Mouse (Mus musculus): ENCODE results near the gene Pnmal2. TPM values are rescaled to one million over a fixed set of nuclear protein-coding genes. Genes with fewer than 3 reads are reported as not detected.
A peak's percentile ranks its signal among the peaks of the same experiment; 100 is the strongest.

The Pnmal2 gene
- total RNA-seq, 2 experiments from 2014 or later: 229 to 232 TPM

DNA sequence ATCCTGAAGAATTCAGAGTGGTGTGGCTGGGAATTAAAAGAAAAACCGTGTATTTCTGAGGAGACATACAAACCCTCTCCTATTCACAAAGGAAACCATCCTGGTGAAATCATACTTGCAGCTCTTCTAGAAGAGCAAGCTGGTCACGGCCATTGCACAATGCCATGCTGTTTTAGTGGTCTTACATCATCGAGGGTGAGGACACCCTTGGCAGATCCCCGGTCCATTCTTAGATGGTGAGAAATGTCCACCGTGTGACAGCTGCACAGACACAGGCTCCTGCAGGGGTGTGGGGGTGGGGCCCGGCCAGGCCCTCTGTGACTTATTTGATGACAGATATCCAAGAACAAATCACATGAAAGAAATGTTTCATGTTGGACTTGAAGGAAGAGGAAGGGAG lies 29.5 kb downstream of the Pnmal2 start:
- DNase-seq (ENCODE audit: low spot score in 2 of 2): no peak

GRCm38 (mm10) chr7:16976298-16976697 lies 31.8 kb downstream of the Pnmal2 start:
- DNase-seq (ENCODE audit: low spot score in 2 of 2): no peak

- no peak for DNase-seq (ENCODE audit: low spot score in 2 of 2)
These were observed 33.7 kb downstream of the Pnmal2 start for GRCm38 (mm10) chr7:16978173-16978572.

DNA sequence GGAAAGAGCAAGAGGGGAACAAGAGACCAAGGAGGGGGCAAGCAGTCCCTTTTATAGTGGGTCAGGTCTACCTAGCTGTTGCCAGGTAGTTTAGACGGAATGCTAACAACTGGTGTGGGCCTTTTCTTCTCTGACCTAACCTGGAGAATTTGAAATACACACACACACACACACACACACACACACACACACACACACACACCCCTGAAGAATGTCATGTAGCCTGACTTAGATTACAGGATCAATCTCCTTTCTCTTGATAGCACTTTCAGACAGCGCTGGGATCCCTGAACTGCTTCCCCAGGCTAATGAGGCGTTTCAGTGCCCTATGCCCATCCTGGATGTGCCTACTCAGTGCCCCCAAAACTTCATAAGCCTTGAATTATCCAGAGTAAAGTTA lies 34.1 kb downstream of the Pnmal2 start:
- DNase-seq (ENCODE audit: low spot score in 2 of 2): no peak

- DNase-seq (ENCODE audit: low spot score in 2 of 2): no peak
These were observed 35.9 kb downstream of the Pnmal2 start for GRCm38 (mm10) chr7:16980348-16980747.

DNA sequence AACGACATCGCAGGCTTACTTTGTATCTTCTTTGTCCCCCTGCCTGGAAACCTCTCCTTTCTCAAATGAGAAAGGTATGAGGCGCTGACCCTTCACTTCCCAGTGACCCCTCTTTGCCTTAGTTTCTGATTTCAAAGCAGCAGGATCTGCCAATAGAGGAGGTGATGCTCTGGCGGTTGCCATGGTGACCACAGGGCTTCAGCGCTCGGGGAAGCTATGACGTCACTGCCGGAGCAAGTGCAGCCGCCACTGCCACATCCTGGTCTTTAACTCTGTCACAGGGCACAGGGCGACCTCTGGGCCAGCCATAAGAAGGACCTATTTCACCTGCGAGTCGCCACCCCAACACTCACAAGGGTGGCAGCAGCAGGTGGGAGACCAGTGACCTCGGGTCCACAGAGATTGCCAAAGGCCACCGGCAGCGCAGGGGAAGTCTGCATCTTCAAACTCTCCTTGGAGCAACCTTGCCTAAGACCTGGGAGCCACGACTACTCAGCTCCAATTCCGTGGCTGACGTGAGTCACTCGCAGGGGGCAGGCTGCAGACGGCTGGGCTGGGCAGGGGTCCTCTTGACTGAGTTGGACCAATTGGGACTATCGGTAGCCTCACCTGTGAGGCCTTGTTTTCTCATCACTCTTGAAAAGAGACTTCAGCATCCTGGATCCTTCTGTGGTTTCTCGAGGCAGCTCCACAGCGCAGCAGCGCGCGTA lies 38.5 kb downstream of the Pnmal2 start, which contains the start of gene Gm42372:
Gm42372 (plus strand) TSS at position 228 of the 710 bp plus-strand sequence.
- peak; percentile 78 to 83 for DNase-seq (ENCODE audit: low spot score in 2 of 2)

- DNase-seq (ENCODE audit: low spot score in 2 of 2): no peak
These were observed 43.2 kb downstream of the Pnmal2 start for GRCm38 (mm10) chr7:16987541-16988149.

DNA sequence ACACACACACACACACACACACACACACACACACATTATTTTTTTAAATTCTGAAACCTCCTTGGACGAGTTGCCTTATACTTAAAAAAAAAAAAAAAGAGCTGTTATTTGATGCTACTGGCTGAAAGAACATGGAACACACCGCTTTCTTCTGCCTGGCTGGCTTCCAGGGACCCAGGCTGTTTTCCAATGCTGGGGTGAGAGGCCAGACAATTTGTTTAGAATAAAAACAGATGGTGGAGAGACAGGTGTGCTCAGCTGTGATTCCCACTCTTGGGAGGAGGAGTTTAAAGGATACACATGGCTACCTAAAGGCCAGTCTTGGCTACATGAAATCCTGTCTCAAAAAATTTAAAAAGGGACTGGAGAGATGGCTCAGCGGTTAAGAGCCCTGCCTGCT lies 43.9 kb downstream of the Pnmal2 start:
- DNase-seq (ENCODE audit: low spot score in 2 of 2): peak in 1 of 2 experiments; percentile 25

DNA sequence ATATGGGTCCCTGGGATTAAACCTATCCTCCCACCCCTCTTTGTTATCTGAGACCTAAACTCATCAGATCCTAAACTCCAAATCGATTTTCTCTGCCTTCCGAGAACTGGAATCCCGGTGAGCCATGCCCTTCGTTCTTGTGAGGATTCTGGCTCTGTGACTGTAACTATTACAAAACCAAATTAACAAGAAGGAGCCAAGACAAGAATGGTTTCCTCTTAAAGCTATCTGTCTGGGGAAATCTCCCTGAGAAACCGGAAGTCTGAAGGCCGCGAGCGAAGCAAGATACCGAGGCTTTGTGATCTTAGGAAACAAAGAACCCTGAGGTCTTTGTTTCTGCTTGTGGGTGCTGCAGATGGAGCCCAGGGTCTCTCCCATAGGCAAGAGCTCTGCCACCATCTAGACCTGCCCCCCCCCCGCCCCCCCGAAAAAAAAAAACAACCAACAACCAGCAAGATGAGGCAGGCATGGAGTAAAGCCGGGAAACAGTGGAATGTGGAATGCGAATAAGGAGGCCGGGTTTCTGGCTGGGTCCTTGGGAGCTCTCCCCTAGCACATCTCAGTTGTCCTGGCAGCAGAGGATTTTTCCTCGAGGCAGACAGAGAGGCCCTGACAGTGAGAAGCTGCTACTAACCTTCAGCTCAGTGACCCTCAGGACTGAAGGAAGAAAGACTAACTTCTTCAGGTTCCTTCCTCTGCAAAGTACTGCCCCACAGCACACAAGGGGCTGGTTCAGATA lies 45.7 kb downstream of the Pnmal2 start:
- DNase-seq (ENCODE audit: low spot score in 2 of 2): peak in 1 of 2 experiments; percentile 15

DNA sequence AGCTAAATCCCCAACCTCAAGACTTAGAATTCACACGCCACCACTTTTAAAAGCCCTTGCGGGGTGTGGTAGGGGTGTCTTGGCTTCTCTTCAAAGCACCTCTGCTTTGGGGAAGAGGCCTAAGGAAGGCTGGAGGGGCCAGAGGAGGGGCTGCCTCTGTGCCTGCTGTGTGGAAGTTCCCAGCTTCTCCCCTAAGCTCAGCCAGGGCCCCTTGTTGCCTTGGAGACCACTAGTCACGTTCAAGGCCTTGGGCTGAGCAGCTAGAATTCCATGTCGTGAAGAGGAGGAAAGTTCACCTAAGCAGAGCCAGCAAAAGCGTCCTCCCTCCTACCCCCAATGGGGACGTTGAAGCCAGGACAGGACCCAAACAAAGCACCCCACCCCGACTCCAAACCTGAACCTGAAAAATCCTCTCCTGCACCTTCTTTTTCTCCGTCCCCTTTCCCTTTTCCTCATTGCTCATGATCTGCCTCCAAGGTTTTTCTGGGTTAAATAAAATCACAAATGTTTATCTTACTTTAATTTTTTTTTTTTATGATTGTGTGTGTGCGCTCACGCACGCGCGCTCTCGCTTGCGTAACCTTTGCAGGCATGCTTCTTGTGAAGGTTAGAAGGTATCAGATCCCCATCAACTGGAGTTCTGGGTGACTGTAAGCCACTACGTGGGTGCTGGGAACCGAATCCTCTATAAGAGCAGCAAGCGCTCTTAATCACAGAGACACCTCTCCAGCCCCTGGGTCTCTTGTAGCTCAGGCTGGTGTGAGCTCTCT lies 47.4 kb downstream of the Pnmal2 start:
- DNase-seq (ENCODE audit: low spot score in 2 of 2): peak in 1 of 2 experiments; percentile 13

GRCm38 (mm10) chr7:16992451-16992807 lies 47.9 kb downstream of the Pnmal2 start, which contains the start of gene Ccdc8:
Gene Ccdc8, plus strand, starts transcription at chr7:16992708.
- no peak for DNase-seq (ENCODE audit: low spot score in 2 of 2)

GRCm38 (mm10) chr7:16993651-16994399 lies 49.3 kb downstream of the Pnmal2 start:
- DNase-seq (ENCODE audit: low spot score in 2 of 2): peak in 1 of 2 experiments; percentile 67

DNA sequence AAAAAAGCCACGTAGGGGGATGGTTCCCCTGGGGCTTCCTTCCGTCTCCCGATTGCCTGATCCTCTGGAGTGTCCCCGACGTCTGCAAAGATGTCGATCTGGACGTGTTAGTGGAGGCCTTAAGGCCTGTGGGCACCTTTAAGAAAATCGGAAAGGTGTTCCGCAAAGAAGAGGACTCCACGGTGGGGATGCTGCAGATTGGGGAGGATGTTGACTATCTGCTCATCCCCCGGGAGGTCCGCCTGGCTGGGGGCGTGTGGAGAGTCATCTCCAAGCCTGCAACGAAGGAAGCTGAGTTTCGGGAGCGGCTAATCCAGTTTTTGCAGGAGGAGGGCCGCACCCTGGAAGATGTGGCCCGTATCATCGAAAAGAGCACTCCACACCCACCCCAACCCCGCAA lies 49.9 kb downstream of the Pnmal2 start:
- DNase-seq (ENCODE audit: low spot score in 2 of 2): no peak

DNA sequence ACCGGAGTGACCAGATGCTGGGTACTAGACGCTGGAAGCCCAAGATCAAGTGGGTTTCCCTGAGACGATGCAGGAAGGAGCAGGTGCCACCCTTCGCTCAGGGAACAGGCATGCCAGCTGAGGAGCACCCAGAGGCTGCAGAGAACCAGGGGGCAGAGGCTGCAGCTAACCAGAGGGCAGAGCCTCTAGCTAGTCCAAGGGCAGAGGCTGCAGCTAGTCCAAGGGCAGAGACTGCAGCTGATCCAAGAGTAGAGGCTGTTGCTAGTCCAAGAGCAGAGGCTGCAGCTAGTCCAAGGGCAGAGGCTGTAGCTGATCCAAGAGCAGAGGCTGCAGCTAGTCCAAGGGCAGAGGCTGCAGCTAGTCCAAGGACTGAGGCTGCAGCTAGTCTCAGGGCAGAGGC lies 50.9 kb downstream of the Pnmal2 start:
- no peak for DNase-seq (ENCODE audit: low spot score in 2 of 2)

Other genes starting within 250 kb of the Pnmal2 start
- not detected for gene Ceacam9, start 222.8 kb upstream of the Pnmal2 start, total RNA-seq (2021)
- 100 to 1,000 TPM; 348 to 366 TPM for gene Ap2s1, start 206.3 kb upstream of the Pnmal2 start, total RNA-seq (2021)
- 1 to 10 TPM; 4.0 to 4.6 TPM for gene Slc1a5, start 163.3 kb upstream of the Pnmal2 start, total RNA-seq (2021)
- gene Strn4, start 128.8 kb upstream of the Pnmal2 start, total RNA-seq (2021): 100 to 1,000 TPM; 260 to 286 TPM
- 10 to 100 TPM; 42.2 to 45.0 TPM for gene Fkrp, start 128.0 kb upstream of the Pnmal2 start, total RNA-seq (2021)
- gene Prkd2, start 101.8 kb upstream of the Pnmal2 start, total RNA-seq (2021): 1 to 10 TPM; 7.5 to 9.9 TPM
- 10 to 100 TPM; 95.0 to 96.3 TPM for gene Dact3, start 69.4 kb upstream of the Pnmal2 start, total RNA-seq (2021)
- gene Gng8, start 52.9 kb upstream of the Pnmal2 start, total RNA-seq (2021): 1 to 10 TPM in 1 of 2 experiments, under 1 TPM in 1; 0.94 to 1.3 TPM
- gene Ptgir, start 38.2 kb upstream of the Pnmal2 start, total RNA-seq (2021): not detected
- 1,000 to 10,000 TPM; 2,090 to 2,190 TPM for gene Calm3, start 20.6 kb upstream of the Pnmal2 start, total RNA-seq (2021)
- 10 to 100 TPM; 59.8 to 62.2 TPM for gene Pnmal1, start 15.0 kb downstream of the Pnmal2 start, total RNA-seq (2021)
- 10 to 100 TPM; 42.9 to 44.8 TPM for gene Gm42372, start 38.4 kb downstream of the Pnmal2 start, total RNA-seq (2021)
- 1 to 10 TPM; 3.7 to 4.4 TPM for gene Ccdc8, start 48.0 kb downstream of the Pnmal2 start, total RNA-seq (2021)
- gene Ppp5c, start 83.2 kb downstream of the Pnmal2 start, total RNA-seq (2021): 100 to 1,000 TPM; 142 to 148 TPM
- gene Hif3a, start 117.7 kb downstream of the Pnmal2 start, total RNA-seq (2021): 10 to 100 TPM in 1 of 2 experiments, 1 to 10 TPM in 1; 7.4 to 10.1 TPM
- gene Psg16, start 129.4 kb downstream of the Pnmal2 start, total RNA-seq (2021): 1 to 10 TPM; 4.1 to 5.0 TPM
- gene Ceacam3, start 205.6 kb downstream of the Pnmal2 start, total RNA-seq (2021): under 1 TPM; 0.18 to 0.20 TPM